Mouse (Mus musculus): Measurements from ENCODE around the gene Nfatc2ip.

GRCm38 (mm10) chr7:126399548-126399947 lies 3.0 kb upstream of the Nfatc2ip start:
- peak; percentile 96 for TF ChIP-seq CTCF (IDR thresholded peaks at IDR 0.05; ENCODE audit: low read depth)
- TF ChIP-seq EP300 (IDR thresholded peaks at IDR 0.05; ENCODE audit: low read depth), result no peak

Measured in liver, postnatal 0 days (tissue).